Mouse (Mus musculus) adrenal gland, postnatal 14 days (tissue): ENCODE measurements around the gene Pdk1. TPM values are rescaled to one million over a fixed set of nuclear protein-coding genes. Genes with fewer than 3 reads are reported as not detected.
A peak's percentile ranks its signal among the peaks of the same experiment; 100 is the strongest.
"Not testable (repeated sequence)": the region's sequence is repeated elsewhere in the genome, so short reads cannot be mapped to it uniquely, and the experiment has no call there.

Source experiments
- DNase-seq: peaks from one replicate; pipeline ENCODE4 v3.0.0; 2021; ENCODE audit warnings: mixed read lengths
- total RNA-seq: library from RNA; stranded (reverse); gene quantifications from 2 replicates; pipeline ENCODE4 v1.2.3, GENCODE M21; 2021

The Pdk1 gene
- total RNA-seq, 1 experiment from 2014 or later: 37.5 TPM

- DNase-seq: peak; percentile 64
These were observed 674 bp downstream of the Pdk1 start for GRCm38 (mm10) chr2:71873474-71874322.

- DNase-seq: no peak
These were observed 1.4 kb downstream of the Pdk1 start for GRCm38 (mm10) chr2:71874422-71874821.

- DNase-seq: no peak
These were observed 1.8 kb downstream of the Pdk1 start for GRCm38 (mm10) chr2:71874836-71875235.

GRCm38 (mm10) chr2:71877865-71878264 lies 4.8 kb downstream of the Pdk1 start:
- peak; percentile 21 for DNase-seq

GRCm38 (mm10) chr2:71878441-71878840 lies 5.4 kb downstream of the Pdk1 start:
- DNase-seq: no peak

GRCm38 (mm10) chr2:71878943-71879342 lies 5.9 kb downstream of the Pdk1 start:
- DNase-seq: no peak

- no peak for DNase-seq
These were observed 10.1 kb downstream of the Pdk1 start for GRCm38 (mm10) chr2:71882914-71883651.

- DNase-seq: no peak
These were observed 14.2 kb downstream of the Pdk1 start for GRCm38 (mm10) chr2:71887269-71887668.

GRCm38 (mm10) chr2:71888437-71888836 lies 15.4 kb downstream of the Pdk1 start:
- DNase-seq: no peak

GRCm38 (mm10) chr2:71891536-71891935 lies 18.5 kb downstream of the Pdk1 start:
- no peak for DNase-seq

GRCm38 (mm10) chr2:71892741-71893349 lies 19.8 kb downstream of the Pdk1 start:
- peak; percentile 20 for DNase-seq

- DNase-seq: no peak
These were observed 22.7 kb downstream of the Pdk1 start for GRCm38 (mm10) chr2:71895596-71896286.

GRCm38 (mm10) chr2:71897420-71897819 lies 24.4 kb downstream of the Pdk1 start:
- no peak for DNase-seq

GRCm38 (mm10) chr2:71898335-71898856 lies 25.4 kb downstream of the Pdk1 start:
- peak; percentile 50 for DNase-seq

GRCm38 (mm10) chr2:71899886-71900285 lies 26.9 kb downstream of the Pdk1 start:
- DNase-seq: no peak

GRCm38 (mm10) chr2:71905154-71905553 lies 32.1 kb downstream of the Pdk1 start:
- no peak for DNase-seq

- not testable (repeated sequence) for DNase-seq
These were observed 33.3 kb downstream of the Pdk1 start for GRCm38 (mm10) chr2:71906356-71906755.

- no peak for DNase-seq
These were observed 40.9 kb downstream of the Pdk1 start for GRCm38 (mm10) chr2:71913911-71914310.

GRCm38 (mm10) chr2:71919227-71919647 lies 46.2 kb downstream of the Pdk1 start:
- no peak for DNase-seq

- not testable (repeated sequence) for DNase-seq
These were observed 51.9 kb downstream of the Pdk1 start for GRCm38 (mm10) chr2:71924931-71925330.

- no peak for DNase-seq
These were observed 61.0 kb downstream of the Pdk1 start for GRCm38 (mm10) chr2:71934046-71934445.

GRCm38 (mm10) chr2:71936711-71937110 lies 63.7 kb downstream of the Pdk1 start:
- no peak for DNase-seq
